Mouse (Mus musculus): ENCODE results near the gene Fbxo34. TPM values are rescaled to one million over a fixed set of nuclear protein-coding genes. Genes with fewer than 3 reads are reported as not detected.
"Not testable (repeated sequence)": the region's sequence is repeated elsewhere in the genome, so short reads cannot be mapped to it uniquely, and the experiment has no call there.

Fbxo34 gene
- polyA plus RNA-seq (2012; rRNA removed): 20.1 and 23.4 TPM in 2 replicates

DNA sequence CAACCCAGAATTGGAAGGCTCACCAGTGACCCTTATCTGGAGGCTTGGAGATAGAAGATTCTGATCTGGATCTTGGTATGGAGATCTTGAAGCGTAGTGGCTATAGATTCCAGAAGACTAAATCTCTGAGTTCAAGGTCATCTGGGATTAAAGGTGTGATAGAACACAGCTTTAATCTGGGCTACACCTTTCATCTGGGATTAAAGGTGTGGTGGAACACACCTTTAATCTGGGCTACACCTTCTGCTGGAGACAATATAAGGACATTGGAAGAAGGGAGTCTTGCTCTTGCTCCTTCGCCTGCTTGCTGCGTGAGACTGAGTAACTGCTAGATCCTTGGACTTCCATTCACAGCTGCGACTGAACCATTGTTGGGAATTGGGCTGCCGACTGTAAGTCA, at the start of gene Fbxo34:
TSS of gene Fbxo34 (plus strand) at position 301 of the 400 bp plus-strand sequence.
- not testable (repeated sequence) for DNase-seq (ENCODE audit: low read depth)

DNA sequence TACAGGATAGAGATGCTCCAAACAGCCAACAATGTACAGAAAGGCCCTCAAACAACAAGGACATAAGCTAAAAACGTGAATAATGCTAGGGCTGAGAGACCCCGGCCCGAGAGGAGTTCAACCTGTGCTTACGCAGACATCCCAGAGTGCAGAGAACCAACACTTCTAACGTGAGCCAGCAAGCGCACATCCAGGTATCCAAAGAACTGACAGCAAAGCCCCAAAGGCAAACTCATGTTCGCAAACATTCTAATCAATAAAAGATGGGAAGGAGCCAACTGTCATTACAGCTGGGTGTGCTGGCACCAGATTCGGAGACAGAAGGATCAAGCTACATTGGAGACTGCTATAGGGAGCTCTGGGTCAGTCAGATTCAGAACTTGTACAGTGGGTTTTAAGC, 47.5 kb upstream of the Fbxo34 start:
- no peak for TF ChIP-seq CTCF (IDR thresholded peaks at IDR 0.05; ENCODE audit: borderline replicate concordance, extremely low read depth, insufficient read depth, insufficient read length)
- no peak for TF ChIP-seq POLR2A (IDR thresholded peaks at IDR 0.05; ENCODE audit: borderline replicate concordance, extremely low read depth, insufficient read depth, insufficient read length, poor library complexity, severe bottlenecking)
- no peak for DNase-seq (ENCODE audit: low read depth)

DNA sequence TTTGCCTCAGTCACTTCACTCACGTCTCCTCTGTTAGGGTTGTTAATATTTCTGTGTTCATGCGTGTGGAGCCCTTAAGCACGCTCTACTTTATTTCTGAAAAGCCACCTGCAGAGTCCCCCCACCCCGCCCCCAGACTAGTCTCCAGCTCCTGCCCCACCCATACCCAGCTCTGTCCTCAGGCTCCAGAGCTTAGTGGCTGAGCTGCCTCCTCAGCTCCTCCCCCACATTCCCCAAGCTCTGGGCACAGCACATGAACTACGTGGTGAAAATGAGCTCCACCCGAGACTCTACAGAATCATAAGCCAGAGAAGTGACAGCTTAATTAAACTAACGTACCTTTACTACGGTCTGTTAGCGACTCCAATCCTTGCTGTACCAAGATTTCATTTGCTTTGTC, 44.2 kb upstream of the Fbxo34 start:
- DNase-seq (ENCODE audit: low read depth): no peak
- TF ChIP-seq CTCF (IDR thresholded peaks at IDR 0.05; ENCODE audit: borderline replicate concordance, extremely low read depth, insufficient read depth, insufficient read length): no peak

DNA sequence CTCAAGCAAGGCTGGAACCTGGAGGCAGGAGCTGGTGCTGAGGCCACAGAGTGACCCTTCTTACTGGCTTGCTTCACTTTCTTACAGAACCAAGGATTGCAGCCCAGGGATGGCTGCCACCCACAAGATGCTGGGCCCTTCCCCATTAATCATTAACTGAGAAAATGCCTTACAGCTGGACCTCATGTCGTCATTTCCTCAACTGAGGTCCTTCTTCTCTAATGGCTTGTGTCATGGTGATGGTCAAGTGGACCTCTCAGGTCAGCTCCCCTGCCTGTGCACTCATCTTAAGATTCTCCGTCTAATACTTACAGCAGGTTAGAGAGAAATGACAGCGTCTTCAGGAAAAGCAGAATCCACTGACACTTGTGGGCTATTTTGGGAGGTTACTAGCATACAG, 32.9 kb upstream of the Fbxo34 start:
- no peak for DNase-seq (ENCODE audit: low read depth)
- TF ChIP-seq CTCF (IDR thresholded peaks at IDR 0.05; ENCODE audit: borderline replicate concordance, extremely low read depth, insufficient read depth, insufficient read length): no peak
- no peak for TF ChIP-seq POLR2A (IDR thresholded peaks at IDR 0.05; ENCODE audit: borderline replicate concordance, extremely low read depth, insufficient read depth, insufficient read length, poor library complexity, severe bottlenecking)

DNA sequence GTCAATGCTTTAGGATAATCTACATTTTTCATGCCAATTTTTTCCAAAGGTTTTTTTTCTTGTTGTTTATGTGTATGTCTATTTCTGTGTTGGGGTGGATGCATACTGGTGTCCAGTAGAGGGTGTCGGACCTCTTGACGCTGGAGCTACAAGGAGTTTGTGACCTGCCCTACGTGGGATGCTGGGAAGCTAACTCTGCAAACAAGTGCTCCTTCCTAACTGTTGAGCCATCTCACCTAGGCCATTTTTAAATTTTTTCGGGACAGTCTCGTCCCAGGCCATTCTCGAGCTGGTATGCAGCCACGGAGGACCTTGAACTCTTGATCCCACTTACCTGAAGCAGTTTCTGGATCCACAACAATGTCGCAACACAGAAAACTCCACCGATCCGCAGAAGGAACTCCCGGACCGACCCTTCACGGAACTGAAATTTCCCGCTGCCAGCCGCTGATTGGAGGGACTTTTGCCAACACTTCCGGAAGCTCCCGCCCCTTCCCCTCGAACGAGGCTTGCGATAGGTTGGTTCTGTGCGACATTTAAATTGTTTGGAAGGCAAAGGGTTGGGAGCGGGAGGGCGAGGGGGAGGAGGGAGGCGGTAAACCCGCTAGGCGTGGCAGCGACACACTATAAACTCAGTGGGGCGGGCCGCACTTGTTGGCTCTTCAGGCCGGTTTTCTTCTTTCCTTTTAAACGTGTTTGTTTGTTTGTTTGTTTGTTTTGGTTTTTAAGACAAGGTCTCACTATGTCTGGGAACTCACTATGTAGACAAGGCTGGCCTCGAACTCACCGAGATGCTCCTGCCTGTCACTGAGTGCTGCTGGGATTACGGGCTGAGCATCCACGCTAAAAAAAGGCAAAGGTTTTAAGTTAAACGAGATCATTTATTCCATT, 32.2 kb upstream of the Fbxo34 start, which contains the start of gene Dlgap5:
TSS of gene Dlgap5 (minus strand) at position 633 of the 891 bp plus-strand sequence.
- TF ChIP-seq POLR2A (IDR thresholded peaks at IDR 0.05; ENCODE audit: borderline replicate concordance, extremely low read depth, insufficient read depth, insufficient read length, poor library complexity, severe bottlenecking) (no peak), CTCF (IDR thresholded peaks at IDR 0.05; ENCODE audit: borderline replicate concordance, extremely low read depth, insufficient read depth, insufficient read length) (no peak)
- peak; percentile 97 for DNase-seq (ENCODE audit: low read depth)

DNA sequence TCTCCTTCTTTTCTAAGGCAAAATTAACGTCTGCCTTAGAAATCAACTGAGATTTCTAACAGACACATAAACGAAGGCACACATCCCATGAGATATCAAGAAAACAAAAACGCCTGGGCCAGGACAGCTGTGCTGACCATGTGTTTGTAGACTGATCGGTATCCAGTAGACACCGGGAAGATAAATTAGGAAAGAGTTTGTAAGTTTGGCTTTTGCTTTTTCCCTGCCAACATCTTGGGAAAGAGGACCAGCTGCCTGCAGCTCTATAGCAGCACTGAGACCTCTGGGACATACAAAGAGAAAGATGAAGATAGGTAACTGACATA, 31.6 kb upstream of the Fbxo34 start:
- TF ChIP-seq CTCF (IDR thresholded peaks at IDR 0.05; ENCODE audit: borderline replicate concordance, extremely low read depth, insufficient read depth, insufficient read length): no peak
- no peak for TF ChIP-seq POLR2A (IDR thresholded peaks at IDR 0.05; ENCODE audit: borderline replicate concordance, extremely low read depth, insufficient read depth, insufficient read length, poor library complexity, severe bottlenecking)
- no peak for DNase-seq (ENCODE audit: low read depth)

DNA sequence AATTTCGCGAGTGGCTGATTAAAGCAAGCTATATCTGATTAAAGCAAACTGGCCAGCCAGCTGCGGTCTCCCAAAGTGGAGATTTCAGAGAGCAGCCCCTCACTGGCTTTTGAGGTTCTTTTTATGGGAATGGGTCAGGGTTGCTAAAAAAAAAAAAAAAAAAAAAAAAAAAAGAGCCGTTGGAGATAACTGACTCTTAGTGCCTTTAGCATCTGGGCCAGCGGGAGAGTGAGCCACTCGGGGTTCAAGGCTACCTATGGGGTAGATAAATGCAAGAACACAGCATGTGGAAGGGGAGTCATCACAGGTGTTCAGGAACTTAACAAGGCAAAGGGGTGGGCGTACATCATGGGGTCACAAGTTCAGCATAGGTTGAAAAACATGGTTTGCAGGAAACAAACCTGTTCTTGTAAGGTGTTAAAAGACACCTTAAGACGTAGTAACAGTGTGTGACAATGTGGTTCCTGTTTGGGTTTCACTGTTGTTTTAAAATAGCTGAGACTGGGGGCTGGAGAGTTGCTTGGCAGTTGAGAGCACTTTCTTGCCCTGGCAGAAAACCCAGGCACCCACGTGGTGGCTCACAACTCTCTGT, 31.1 kb upstream of the Fbxo34 start:
- DNase-seq (ENCODE audit: low read depth): no peak
- TF ChIP-seq POLR2A (IDR thresholded peaks at IDR 0.05; ENCODE audit: borderline replicate concordance, extremely low read depth, insufficient read depth, insufficient read length, poor library complexity, severe bottlenecking) (no peak), CTCF (IDR thresholded peaks at IDR 0.05; ENCODE audit: borderline replicate concordance, extremely low read depth, insufficient read depth, insufficient read length) (no peak)

DNA sequence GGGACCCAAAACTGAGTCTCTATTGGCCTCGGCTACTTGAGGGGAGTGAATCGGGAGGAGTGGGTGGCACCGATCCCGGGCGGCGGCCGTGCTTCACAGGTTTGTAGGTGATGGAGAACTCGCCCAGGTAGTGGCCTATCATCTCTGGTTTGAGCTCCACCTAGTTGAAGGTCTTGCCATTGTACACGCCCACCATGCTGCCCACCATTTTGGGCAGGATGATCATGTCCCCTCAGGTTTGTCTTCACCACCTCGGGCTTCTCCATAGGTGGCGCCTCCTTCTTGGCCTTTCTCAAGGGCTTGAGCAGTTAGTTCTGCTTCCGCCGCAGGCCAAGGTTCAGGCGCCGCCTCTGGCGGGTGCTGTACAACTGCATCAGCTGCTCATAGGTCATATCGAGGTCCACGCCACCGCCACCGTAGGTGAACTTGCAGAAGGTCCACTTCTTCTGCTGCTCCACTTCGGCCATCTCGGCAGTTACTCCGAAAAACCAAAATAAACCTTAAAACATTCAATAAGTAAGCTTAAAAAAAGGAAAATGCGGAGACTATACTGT, 30.4 kb upstream of the Fbxo34 start:
- no peak for TF ChIP-seq CTCF (IDR thresholded peaks at IDR 0.05; ENCODE audit: borderline replicate concordance, extremely low read depth, insufficient read depth, insufficient read length)
- TF ChIP-seq POLR2A (IDR thresholded peaks at IDR 0.05; ENCODE audit: borderline replicate concordance, extremely low read depth, insufficient read depth, insufficient read length, poor library complexity, severe bottlenecking): no peak
- no peak for DNase-seq (ENCODE audit: low read depth)

DNA sequence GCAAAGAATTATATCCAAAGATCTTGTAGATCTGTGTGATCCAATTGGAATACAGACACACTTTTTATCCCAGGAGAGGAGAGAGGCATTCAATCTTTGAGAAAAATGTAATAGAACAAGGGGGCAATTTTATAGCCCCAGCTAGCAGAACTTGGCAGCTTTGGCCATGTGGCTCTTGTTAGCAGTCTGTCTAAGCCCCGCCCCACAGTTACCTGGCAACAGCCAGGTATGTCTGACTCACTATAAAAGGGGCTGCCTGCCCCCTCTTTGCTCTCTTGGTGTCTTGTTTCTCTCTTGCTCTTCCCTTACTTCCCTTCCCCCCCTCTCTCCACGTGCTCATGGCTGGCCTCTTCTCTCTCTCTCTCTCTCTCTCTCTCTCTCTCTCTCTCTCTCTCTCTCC, 28.6 kb upstream of the Fbxo34 start:
- TF ChIP-seq CTCF (IDR thresholded peaks at IDR 0.05; ENCODE audit: borderline replicate concordance, extremely low read depth, insufficient read depth, insufficient read length) (no peak), POLR2A (IDR thresholded peaks at IDR 0.05; ENCODE audit: borderline replicate concordance, extremely low read depth, insufficient read depth, insufficient read length, poor library complexity, severe bottlenecking) (no peak)
- DNase-seq (ENCODE audit: low read depth): no peak

DNA sequence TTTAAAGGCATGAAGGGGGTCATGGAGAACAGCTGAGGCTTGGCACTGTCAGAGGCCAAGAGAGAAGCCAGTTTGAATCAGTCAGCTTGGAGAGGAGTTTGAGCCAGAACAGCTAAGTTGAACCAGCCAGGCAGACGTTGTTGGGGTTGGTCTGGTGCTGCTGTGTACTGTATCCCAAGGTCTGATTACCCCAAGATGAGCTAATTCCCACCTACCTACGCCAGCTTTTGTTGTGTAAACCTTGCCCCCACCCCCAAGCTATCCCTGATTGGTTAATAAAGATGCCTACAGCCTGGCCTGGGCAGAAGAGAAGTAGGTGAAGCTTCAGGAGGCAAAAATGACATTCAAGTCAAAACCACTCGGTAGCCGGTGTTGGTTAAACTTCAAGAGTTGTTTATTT, 27.8 kb upstream of the Fbxo34 start:
- no peak for DNase-seq (ENCODE audit: low read depth)

DNA sequence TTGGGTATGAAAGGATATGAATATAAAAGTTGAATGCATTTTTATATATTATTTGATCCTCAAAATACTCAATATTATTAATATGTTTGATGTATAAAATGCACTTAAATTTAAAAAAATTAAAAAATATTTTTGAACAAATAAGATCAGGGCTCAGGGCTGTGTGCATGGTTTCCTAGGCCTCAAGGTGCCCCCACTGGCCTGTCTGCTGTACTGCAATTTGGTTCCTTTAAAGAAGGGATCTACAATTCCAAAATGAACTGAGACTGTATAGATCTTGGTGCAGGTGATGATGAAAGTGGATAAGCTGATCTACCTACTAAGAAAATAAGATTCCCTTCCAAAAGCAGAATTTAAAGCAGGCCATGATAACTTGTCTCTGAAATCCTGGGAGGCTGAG, 17.2 kb upstream of the Fbxo34 start:
- TF ChIP-seq CTCF (IDR thresholded peaks at IDR 0.05; ENCODE audit: borderline replicate concordance, extremely low read depth, insufficient read depth, insufficient read length): peak; percentile 44; the same call in 1 of the 2 replicates
- no peak for TF ChIP-seq POLR2A (IDR thresholded peaks at IDR 0.05; ENCODE audit: borderline replicate concordance, extremely low read depth, insufficient read depth, insufficient read length, poor library complexity, severe bottlenecking)
- no peak for DNase-seq (ENCODE audit: low read depth)

More for the DNA sequence above, 27.8 kb upstream of the Fbxo34 start:
- no peak for TF ChIP-seq POLR2A (IDR thresholded peaks at IDR 0.05; ENCODE audit: borderline replicate concordance, extremely low read depth, insufficient read depth, insufficient read length, poor library complexity, severe bottlenecking)
- no peak for TF ChIP-seq CTCF (IDR thresholded peaks at IDR 0.05; ENCODE audit: borderline replicate concordance, extremely low read depth, insufficient read depth, insufficient read length)

DNA sequence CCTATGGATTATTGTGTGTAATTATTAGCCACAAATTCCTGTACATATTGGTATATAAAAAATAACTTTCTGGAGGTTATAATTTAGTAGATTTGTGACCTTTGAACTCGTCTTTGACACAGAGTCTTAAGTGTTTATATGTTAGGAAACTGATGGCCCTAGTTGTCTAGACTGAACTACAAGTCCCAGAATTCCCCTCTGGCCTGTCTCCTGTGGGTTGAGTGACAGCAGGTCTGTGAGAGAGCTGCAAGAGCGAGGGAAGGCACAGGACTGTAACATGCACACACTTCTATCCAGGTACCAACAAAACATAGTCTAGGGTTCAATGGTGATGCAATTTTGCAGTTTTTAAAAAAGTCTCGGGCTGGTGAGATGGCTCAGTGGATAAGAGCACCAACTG, 11.3 kb upstream of the Fbxo34 start:
- TF ChIP-seq POLR2A (IDR thresholded peaks at IDR 0.05; ENCODE audit: borderline replicate concordance, extremely low read depth, insufficient read depth, insufficient read length, poor library complexity, severe bottlenecking) (no peak), CTCF (IDR thresholded peaks at IDR 0.05; ENCODE audit: borderline replicate concordance, extremely low read depth, insufficient read depth, insufficient read length) (no peak)
- no peak for DNase-seq (ENCODE audit: low read depth)
